ENCODE assay signal across 8 mouse cellular contexts in the genomic region with DNA sequence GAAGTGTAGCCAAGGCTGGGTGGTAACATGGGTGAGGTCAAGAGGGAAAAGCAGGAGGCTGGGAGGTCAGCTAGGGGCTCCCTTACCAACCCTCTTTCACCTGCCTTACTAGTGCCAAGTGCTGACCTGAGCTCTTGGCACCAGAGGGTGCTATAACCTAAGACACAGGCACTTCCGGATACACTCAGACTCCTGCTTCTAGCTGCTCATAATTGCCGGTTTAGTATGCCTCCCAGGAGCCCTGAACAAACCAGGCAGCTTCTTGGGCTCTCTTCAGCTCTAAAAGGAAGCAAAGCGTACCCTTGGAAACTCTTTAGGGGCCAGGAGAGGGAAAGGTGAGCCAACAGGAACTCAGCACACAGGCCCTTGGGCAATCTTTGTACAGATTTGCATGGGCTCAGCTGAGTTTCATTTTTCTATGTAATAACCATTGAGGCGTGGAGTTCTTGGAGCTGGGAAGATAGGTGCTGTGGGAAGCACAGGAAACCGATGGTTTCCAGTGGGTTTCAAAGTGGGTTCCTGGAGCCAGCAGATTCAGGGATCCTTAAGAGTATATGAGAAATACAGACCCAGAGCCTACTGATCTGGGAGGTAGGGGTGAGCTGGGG. TPM values are rescaled to one million over a fixed set of nuclear protein-coding genes. Genes with fewer than 3 reads are reported as not detected.
A peak's percentile ranks its signal among the peaks of the same experiment; 100 is the strongest.
DNase-seq lines count a peak whose midpoint lies in the region; ATAC-seq and TF ChIP-seq lines count a peak whose summit lies in the region.

No protein-coding gene starts in this region.

- TF ChIP-seq CTCF in kidney, postnatal 0 days (IDR thresholded peaks at IDR 0.05; ENCODE audit: low read depth), result peak; percentile 95
- TF ChIP-seq CTCF in testis, adult 2 months (IDR thresholded peaks at IDR 0.05; ENCODE audit: control insufficient read depth, insufficient read depth, insufficient replicate concordance, low read depth, low read length), result peak; percentile 41; the same call in 1 of the 2 replicates

- H3K4me2 ChIP-seq in heart, embryonic 13.5 days, result peak overlapping the region; percentile 42; the same call in 1 of the 2 replicates
- H3K4me2 ChIP-seq in kidney, postnatal 0 days (ENCODE audit: low read length), result no peak overlapping the region
- H3K4me2 ChIP-seq in liver, embryonic 13.5 days, result no peak overlapping the region; the same call in 1 of the 2 replicates

- peak overlapping the region; percentile 73 for H3K9ac ChIP-seq in heart, embryonic 13.5 days
- H3K9ac ChIP-seq in kidney, postnatal 0 days (ENCODE audit: low read depth, low read length), result no peak overlapping the region
- peak overlapping the region; percentile 10; the same call in 1 of the 2 replicates for H3K9ac ChIP-seq in liver, embryonic 13.5 days

- DNase-seq in B cell, adult 2 months, result peak; percentile 64 to 66
- peak; percentile 61 for DNase-seq in adrenal gland, adult 2 months
- DNase-seq in embryonic facial prominence, embryonic 10.5 days (ENCODE audit: low spot score), result peak; percentile 72
- peak; percentile 94 for DNase-seq in kidney, postnatal 0 days (ENCODE audit: low spot score)
- DNase-seq in liver, embryonic 13.5 days, result peak; percentile 65
- peak; percentile 70 for DNase-seq in neural tube, embryonic 10.5 days (ENCODE audit: extremely low spot score, low spot score)

- 32% methylated on average over 5 of the region's 5 CpGs for WGBS in embryonic facial prominence, embryonic 10.5 days
- WGBS in heart, embryonic 13.5 days, result 31% methylated on average over 5 of the region's 5 CpGs
- 27% methylated on average over 5 of the region's 5 CpGs for WGBS in kidney, postnatal 0 days
- WGBS in liver, embryonic 13.5 days (ENCODE audit: insufficient replicate concordance), result 25% methylated on average over 5 of the region's 5 CpGs

- no peak overlapping the region for H3K4me3 ChIP-seq in embryonic facial prominence, embryonic 10.5 days
- H3K4me3 ChIP-seq in heart, embryonic 13.5 days, result no peak overlapping the region
- H3K4me3 ChIP-seq in kidney, postnatal 0 days (replicated peaks; ENCODE audit: low read depth, low read length), result no peak overlapping the region
- no peak overlapping the region for H3K4me3 ChIP-seq in liver, embryonic 13.5 days (replicated peaks)
- H3K4me3 ChIP-seq in testis, adult 2 months (ENCODE audit: control insufficient read depth, low read depth, low read length), result no peak overlapping the region

- no peaks in the 10 kb centered on the region for H3K9me3 ChIP-seq in embryonic facial prominence, embryonic 10.5 days
- H3K9me3 ChIP-seq in heart, embryonic 13.5 days, result no peaks in the 10 kb centered on the region
- H3K9me3 ChIP-seq in kidney, postnatal 0 days (replicated peaks; ENCODE audit: low read length), result no peaks in the 10 kb centered on the region
- H3K9me3 ChIP-seq in liver, embryonic 13.5 days (replicated peaks), result no peaks in the 10 kb centered on the region

- no peak for TF ChIP-seq POLR2A in testis, adult 2 months (IDR thresholded peaks at IDR 0.05; ENCODE audit: control insufficient read depth, low read depth, low read length)

- peaks cover 41% of the 10 kb centered on the region for H3K27me3 ChIP-seq in embryonic facial prominence, embryonic 10.5 days (replicated peaks; ENCODE audit: low read depth, poor library complexity, severe bottlenecking)
- H3K27me3 ChIP-seq in heart, embryonic 13.5 days (replicated peaks), result peaks cover 31% of the 10 kb centered on the region
- no peaks in the 10 kb centered on the region for H3K27me3 ChIP-seq in kidney, postnatal 0 days (ENCODE audit: insufficient read depth, low read length)
- peaks cover 16% of the 10 kb centered on the region for H3K27me3 ChIP-seq in liver, embryonic 13.5 days
- no peaks in the 10 kb centered on the region for H3K27me3 ChIP-seq in testis, adult 2 months (ENCODE audit: control insufficient read depth, insufficient read depth, low read length)

- H3K36me3 ChIP-seq in embryonic facial prominence, embryonic 10.5 days (replicated peaks), result no peaks in the 10 kb centered on the region
- no peaks in the 10 kb centered on the region for H3K36me3 ChIP-seq in heart, embryonic 13.5 days
- H3K36me3 ChIP-seq in kidney, postnatal 0 days (ENCODE audit: insufficient read depth, low read length), result no peaks in the 10 kb centered on the region
- no peaks in the 10 kb centered on the region for H3K36me3 ChIP-seq in liver, embryonic 13.5 days
- no peaks in the 10 kb centered on the region for H3K36me3 ChIP-seq in testis, adult 2 months (ENCODE audit: control insufficient read depth, insufficient read depth, low read length)

- peaks cover 16% of the 10 kb centered on the region for H3K4me1 ChIP-seq in embryonic facial prominence, embryonic 10.5 days
- H3K4me1 ChIP-seq in heart, embryonic 13.5 days, result peaks cover 23% of the 10 kb centered on the region
- H3K4me1 ChIP-seq in kidney, postnatal 0 days (replicated peaks; ENCODE audit: insufficient read depth, low read length), result 0 out of 2 replicates have a peak, but pooled peaks cover 4% of the 10 kb centered on the region
- H3K4me1 ChIP-seq in liver, embryonic 13.5 days (replicated peaks), result peaks cover 22% of the 10 kb centered on the region
- peaks cover under 1% of the 10 kb centered on the region; the same call in 1 of the 2 replicates for H3K4me1 ChIP-seq in testis, adult 2 months (ENCODE audit: control insufficient read depth, insufficient read depth, low read length)

- no peak for ATAC-seq in heart, embryonic 13.5 days (ENCODE audit: extremely low read depth, insufficient number of reproducible peaks, low FRiP score, low TSS enrichment)
- peak; percentile 93 for ATAC-seq in kidney, postnatal 0 days (replicated peaks; ENCODE audit: low FRiP score, low read depth)
- ATAC-seq in liver, embryonic 13.5 days (ENCODE audit: low read depth), result peak; percentile 82

- H3K27ac ChIP-seq in embryonic facial prominence, embryonic 10.5 days (replicated peaks), result no peak overlapping the region
- 0 out of 2 replicates have a peak overlapping the region, but pooled peaks have one; percentile 24 for H3K27ac ChIP-seq in heart, embryonic 13.5 days (replicated peaks)
- peak overlapping the region; percentile 25; the same call in 1 of the 2 replicates for H3K27ac ChIP-seq in kidney, postnatal 0 days
- H3K27ac ChIP-seq in liver, embryonic 13.5 days, result no peak overlapping the region
- H3K27ac ChIP-seq in testis, adult 2 months (ENCODE audit: control insufficient read depth, insufficient read depth, low read depth, low read length), result no peak overlapping the region

RNA-seq across cellular contexts. Expression of gene Gm8439, which starts 1.4 kb away (rescaled TPM):
- total RNA-seq in adrenal gland, adult 2 months (2021), result not detected
- polyA plus RNA-seq in adrenal gland, adult 2 months (2012; rRNA removed), result not detected in 2 replicates
- polyA plus RNA-seq in embryonic facial prominence, embryonic 10.5 days (2016; fragmentation: Nextera tagmentation; extraction: Ambion mirVana), result not detected in 2 replicates
- 0.41 TPM in 1 of 2 replicates, not detected in the other for polyA plus RNA-seq in heart, embryonic 13.5 days (2015; fragmentation: Nextera tagmentation; extraction: Ambion mirVana)
- polyA plus RNA-seq in kidney, postnatal 0 days (2015; fragmentation: Nextera tagmentation; extraction: Ambion mirVana), result 0.38 and 0.54 TPM in 2 replicates
- polyA plus RNA-seq in liver, embryonic 13.5 days (2015; fragmentation: Nextera tagmentation; extraction: Ambion mirVana), result not detected in 2 replicates
- polyA plus RNA-seq in testis, adult 2 months (2012; rRNA removed), result 1.3 TPM in 1 of 2 replicates, not detected in the other

RNA-seq across cellular contexts. Expression of gene Ctps, which starts 19.8 kb away (rescaled TPM):
- 10 to 100 TPM; 29.5 to 39.8 TPM for total RNA-seq in adrenal gland, adult 2 months (2021)
- 3.3 and 4.4 TPM in 2 replicates for polyA plus RNA-seq in adrenal gland, adult 2 months (2012; rRNA removed)
- polyA plus RNA-seq in embryonic facial prominence, embryonic 10.5 days (2016; fragmentation: Nextera tagmentation; extraction: Ambion mirVana), result 135 and 145 TPM in 2 replicates
- polyA plus RNA-seq in heart, embryonic 13.5 days (2015; fragmentation: Nextera tagmentation; extraction: Ambion mirVana), result 99.8 and 100 TPM in 2 replicates
- polyA plus RNA-seq in kidney, postnatal 0 days (2015; fragmentation: Nextera tagmentation; extraction: Ambion mirVana), result 42.4 and 48.5 TPM in 2 replicates
- polyA plus RNA-seq in liver, embryonic 13.5 days (2015; fragmentation: Nextera tagmentation; extraction: Ambion mirVana), result 50.2 and 58.5 TPM in 2 replicates
- polyA plus RNA-seq in testis, adult 2 months (2012; rRNA removed), result 5.8 and 6.3 TPM in 2 replicates

RNA-seq across cellular contexts. Expression of gene Slfnl1, which starts 57.9 kb away (rescaled TPM):
- total RNA-seq in adrenal gland, adult 2 months (2021), result under 1 TPM; 0.14 to 0.17 TPM
- 0.06 and 0.07 TPM in 2 replicates for polyA plus RNA-seq in adrenal gland, adult 2 months (2012; rRNA removed)
- not detected in 2 replicates for polyA plus RNA-seq in embryonic facial prominence, embryonic 10.5 days (2016; fragmentation: Nextera tagmentation; extraction: Ambion mirVana)
- 0.11 TPM in 1 of 2 replicates, not detected in the other for polyA plus RNA-seq in heart, embryonic 13.5 days (2015; fragmentation: Nextera tagmentation; extraction: Ambion mirVana)
- not detected in 2 replicates for polyA plus RNA-seq in kidney, postnatal 0 days (2015; fragmentation: Nextera tagmentation; extraction: Ambion mirVana)
- polyA plus RNA-seq in liver, embryonic 13.5 days (2015; fragmentation: Nextera tagmentation; extraction: Ambion mirVana), result not detected in 2 replicates
- polyA plus RNA-seq in testis, adult 2 months (2012; rRNA removed), result 571 and 603 TPM in 2 replicates

Comparison
In these comparisons a context has a peak if more than half of its experiments do, and no peak if none do; other contexts are left out.
1. H3K27ac ChIP-seq: peak in heart, embryonic 13.5 days (single experiment) and kidney, postnatal 0 days (single experiment); none in embryonic facial prominence, embryonic 10.5 days (single experiment), liver, embryonic 13.5 days (single experiment) and testis, adult 2 months (single experiment).
2. RNA of gene Slfnl1, which starts 57.9 kb away (polyA plus RNA-seq): 571 to 603 TPM in testis, adult 2 months; 0.11 TPM in heart, embryonic 13.5 days, 0.06 to 0.07 TPM in adrenal gland, adult 2 months, not detected in kidney, postnatal 0 days, not detected in liver, embryonic 13.5 days and not detected in embryonic facial prominence, embryonic 10.5 days; every median in the first group is over 100 times any median in the second.
3. Peak in every context shown above with its lines, with median percentiles within 50 percentile points of each other: DNase-seq.